Mouse (Mus musculus) C2C12 (cell line): ENCODE measurements around the gene Mtch2. TPM values are rescaled to one million over a fixed set of nuclear protein-coding genes. Genes with fewer than 3 reads are reported as not detected.
"Not testable (repeated sequence)": the region's sequence is repeated elsewhere in the genome, so short reads cannot be mapped to it uniquely, and the experiment has no call there.

ENCODE experiments used
- H3K27me3 ChIP-seq: one replicate; pipeline ENCODE4 v1.6.1; 2011; ENCODE audit not compliant: control insufficient read depth, insufficient read depth, insufficient read length
- H3K36me3 ChIP-seq: one replicate; pipeline ENCODE4 v1.6.1; 2011; ENCODE audit not compliant: control insufficient read depth, insufficient read depth
- H3K4me3 ChIP-seq: one replicate; pipeline ENCODE4 v1.5.1; 2011; ENCODE audit warnings: mild to moderate bottlenecking, control low read depth; ENCODE audit not compliant: poor library complexity, insufficient read depth, severe bottlenecking
- H3K79me2 ChIP-seq: one replicate; pipeline ENCODE4 v1.6.1; 2011; ENCODE audit not compliant: control insufficient read depth, insufficient read depth
- H3K79me3 ChIP-seq: one replicate; pipeline ENCODE4 v1.6.1; 2011; ENCODE audit warnings: low read depth, control low read depth
- H3ac ChIP-seq: one replicate; pipeline ENCODE3; 2011; ENCODE audit warnings: low read depth; ENCODE audit not compliant: control insufficient read depth, insufficient read length
- CEBPB ChIP-seq: IDR thresholded peaks from one replicate; pipeline ENCODE4 v1.6.1; 2011; ENCODE audit warnings: low read depth, mild to moderate bottlenecking, control low read depth, moderate library complexity
- CTCF ChIP-seq: IDR thresholded peaks from one replicate; pipeline ENCODE4 v1.5.1; 2011; ENCODE audit not compliant: control insufficient read depth, insufficient read depth, insufficient read length
- FOSL1 ChIP-seq: IDR thresholded peaks from one replicate; pipeline ENCODE4 v1.8.0; 2011; ENCODE audit warnings: mild to moderate bottlenecking, low read length; ENCODE audit not compliant: poor library complexity, insufficient read depth, severe bottlenecking
- MAX ChIP-seq: IDR thresholded peaks from one replicate; pipeline ENCODE4 v1.6.1; 2011; ENCODE audit warnings: mild to moderate bottlenecking, control low read depth
- MYOD1 ChIP-seq: IDR thresholded peaks from one replicate; pipeline ENCODE4 v1.6.1; 2011; ENCODE audit warnings: low read depth; ENCODE audit not compliant: control insufficient read depth, insufficient read length
- MYOG ChIP-seq: IDR thresholded peaks from one replicate; pipeline ENCODE4 v1.6.1; 2011; ENCODE audit not compliant: control insufficient read depth, insufficient read length; ENCODE audit errors: extremely low read depth
- USF1 ChIP-seq: IDR thresholded peaks from one replicate; pipeline ENCODE4 v1.6.1; 2011; ENCODE audit warnings: low read depth, mild to moderate bottlenecking, control low read depth, moderate library complexity
- polyA plus RNA-seq: library from polyadenylated mRNA; unstranded; fragments of >200 nt; fragmentation: generic; extraction: Trizol; gene quantifications from one replicate; pipeline ENCODE4 v1.2.1, GENCODE M21; 2012; ENCODE audit warnings: missing spikeins

The Mtch2 gene
- polyA plus RNA-seq, 1 experiment, result 146 TPM

- no peak overlapping the region for H3K4me3 ChIP-seq
- no peaks in the 10 kb centered on the region for H3K79me3 ChIP-seq
- no peak overlapping the region for H3ac ChIP-seq
- TF ChIP-seq FOSL1 (no peak), CEBPB (no peak), CTCF (no peak), MYOG (no peak), MYOD1 (no peak), MAX (no peak), USF1 (no peak)
- H3K79me2 ChIP-seq, result no peaks in the 10 kb centered on the region
- H3K27me3 ChIP-seq, result peaks cover 31% of the 10 kb centered on the region
- H3K36me3 ChIP-seq, result no peaks in the 10 kb centered on the region
Measured at GRCm38 (mm10) chr2:90886436-90886835, 39.5 kb downstream of the Mtch2 start.

- Histone ChIP-seq H3K79me3 (no peaks in the 10 kb centered on the region), H3K36me3 (no peaks in the 10 kb centered on the region), H3ac (no peak overlapping the region), H3K79me2 (no peaks in the 10 kb centered on the region), H3K4me3 (no peak overlapping the region), H3K27me3 (peaks cover 31% of the 10 kb centered on the region)
- TF ChIP-seq USF1 (no peak), CTCF (no peak), MAX (no peak)
Measured at GRCm38 (mm10) chr2:90887627-90888026, 40.7 kb downstream of the Mtch2 start.

GRCm38 (mm10) chr2:90889550-90890548, 42.9 kb downstream of the Mtch2 start:
- no peak overlapping the region for H3K4me3 ChIP-seq
- H3K36me3 ChIP-seq, result peaks cover 7% of the 10 kb centered on the region
- peaks cover 24% of the 10 kb centered on the region for H3K27me3 ChIP-seq
- no peaks in the 10 kb centered on the region for H3K79me2 ChIP-seq
- no peaks in the 10 kb centered on the region for H3K79me3 ChIP-seq
- no peak overlapping the region for H3ac ChIP-seq
- TF ChIP-seq MAX (no peak), CTCF (no peak), CEBPB (no peak)

- Histone ChIP-seq H3K36me3 (peaks cover 43% of the 10 kb centered on the region), H3K27me3 (no peaks in the 10 kb centered on the region), H3K79me3 (no peaks in the 10 kb centered on the region), H3K4me3 (no peak overlapping the region), H3ac (no peak overlapping the region), H3K79me2 (no peaks in the 10 kb centered on the region)
- no peak for TF ChIP-seq USF1
- TF ChIP-seq FOSL1, result no peak
- no peak for TF ChIP-seq MAX
- TF ChIP-seq CEBPB, result no peak
- TF ChIP-seq MYOG, result no peak
- no peak for TF ChIP-seq MYOD1
- TF ChIP-seq CTCF, result no peak
Measured at GRCm38 (mm10) chr2:90893673-90894298, 46.8 kb downstream of the Mtch2 start.

- H3ac ChIP-seq, H3K79me3 ChIP-seq, H3K4me3 ChIP-seq, H3K79me2 ChIP-seq, H3K27me3 ChIP-seq: not testable (repeated sequence)
- peaks cover 48% of the 10 kb centered on the region for H3K36me3 ChIP-seq
Measured at GRCm38 (mm10) chr2:90894299-90894677, 47.3 kb downstream of the Mtch2 start.

- Histone ChIP-seq H3K79me3 (peaks cover 27% of the 10 kb centered on the region), H3K27me3 (no peaks in the 10 kb centered on the region), H3ac (no peak overlapping the region), H3K4me3 (peak overlapping the region; percentile 91), H3K79me2 (peaks cover 61% of the 10 kb centered on the region), H3K36me3 (peaks cover 62% of the 10 kb centered on the region)
- TF ChIP-seq CEBPB, result peak; percentile 57
- no peak for TF ChIP-seq MYOD1
Measured at GRCm38 (mm10) chr2:90903398-90903797, 56.4 kb downstream of the Mtch2 start.
